Mouse (Mus musculus): Measurements from ENCODE around the gene Psg17. TPM values are rescaled to one million over a fixed set of nuclear protein-coding genes. Genes with fewer than 3 reads are reported as not detected.
"Not testable (repeated sequence)": the region's sequence is repeated elsewhere in the genome, so short reads cannot be mapped to it uniquely, and the experiment has no call there.

The Psg17 gene
- polyA plus RNA-seq (2015; fragmentation: Nextera tagmentation; extraction: Ambion mirVana) = not detected in 2 replicates

GRCm38 (mm10) chr7:18821507-18821906 is at the start of gene Psg17:
Gene Psg17 (minus strand): TSS chr7:18821607.
- Histone ChIP-seq H3K9ac (no peak within 1 kb of the TSS), H3K27ac (no peak within 1 kb of the TSS), H3K36me3 (no peaks in the 10 kb centered on the region), H3K4me1 (no peaks in the 10 kb centered on the region), H3K4me2 (no peak within 1 kb of the TSS), H3K4me3 (no peak within 1 kb of the TSS), H3K27me3 (no peaks in the 10 kb centered on the region), H3K9me3 (no peaks in the 10 kb centered on the region)
- no peak for ATAC-seq (ENCODE audit: borderline replicate concordance, extremely low read depth, low FRiP score, low TSS enrichment)
- WGBS = 42% methylated on average over 3 of the region's 3 CpGs

GRCm38 (mm10) chr7:18871031-18871430 is 49.6 kb upstream of the Psg17 start, which contains the start of gene Pglyrp1:
Gene Pglyrp1 (plus strand): TSS chr7:18871331.
- WGBS = 67% methylated on average over 1 of the region's 8 CpGs
- H3K4me3 ChIP-seq; H3K27me3 ChIP-seq; ATAC-seq (ENCODE audit: borderline replicate concordance, extremely low read depth, low FRiP score, low TSS enrichment); H3K4me1 ChIP-seq; H3K4me2 ChIP-seq; H3K27ac ChIP-seq; H3K9ac ChIP-seq; H3K9me3 ChIP-seq; H3K36me3 ChIP-seq: not testable (repeated sequence)

GRCm38 (mm10) chr7:18868491-18868890 is 47.1 kb upstream of the Psg17 start:
- no peak for ATAC-seq (ENCODE audit: borderline replicate concordance, extremely low read depth, low FRiP score, low TSS enrichment)

GRCm38 (mm10) chr7:18862801-18863200 is 41.4 kb upstream of the Psg17 start:
- 88% methylated on average over 6 of the region's 6 CpGs for WGBS
- Histone ChIP-seq H3K4me3 (no peak overlapping the region), H3K9me3 (no peaks in the 10 kb centered on the region), H3K27ac (no peak overlapping the region), H3K36me3 (no peaks in the 10 kb centered on the region), H3K27me3 (no peaks in the 10 kb centered on the region), H3K4me1 (no peaks in the 10 kb centered on the region), H3K4me2 (no peak overlapping the region), H3K9ac (no peak overlapping the region)
- no peak for ATAC-seq (ENCODE audit: borderline replicate concordance, extremely low read depth, low FRiP score, low TSS enrichment)

More at GRCm38 (mm10) chr7:18868491-18868890, 47.1 kb upstream of the Psg17 start:
- peaks cover 7% of the 10 kb centered on the region for H3K4me1 ChIP-seq
- no peak overlapping the region for H3K27ac ChIP-seq
- H3K4me2 ChIP-seq = no peak overlapping the region
- H3K9ac ChIP-seq = no peak overlapping the region
- WGBS = 84% methylated on average over 2 of the region's 2 CpGs
- H3K36me3 ChIP-seq = no peaks in the 10 kb centered on the region
- H3K27me3 ChIP-seq = no peaks in the 10 kb centered on the region; the same call in 1 of the 2 replicates
- no peak overlapping the region for H3K4me3 ChIP-seq
- 0 out of 2 replicates have a peak, but pooled peaks cover 3% of the 10 kb centered on the region for H3K9me3 ChIP-seq

GRCm38 (mm10) chr7:18858310-18858916 is 37.0 kb upstream of the Psg17 start:
- H3K4me3 ChIP-seq = no peak overlapping the region
- ATAC-seq (ENCODE audit: borderline replicate concordance, extremely low read depth, low FRiP score, low TSS enrichment) = peak; percentile 62; the same call in 1 of the 2 replicates
- WGBS = 66% methylated on average over 5 of the region's 5 CpGs

GRCm38 (mm10) chr7:18848395-18848794 is 27.0 kb upstream of the Psg17 start:
- H3K36me3 ChIP-seq = no peaks in the 10 kb centered on the region
- 69% methylated on average over 1 of the region's 1 CpGs for WGBS
- no peak overlapping the region for H3K27ac ChIP-seq
- no peaks in the 10 kb centered on the region for H3K27me3 ChIP-seq
- no peaks in the 10 kb centered on the region for H3K4me1 ChIP-seq
- no peak for ATAC-seq (ENCODE audit: borderline replicate concordance, extremely low read depth, low FRiP score, low TSS enrichment)
- no peak overlapping the region for H3K4me2 ChIP-seq
- no peak overlapping the region for H3K4me3 ChIP-seq
- no peak overlapping the region for H3K9ac ChIP-seq
- H3K9me3 ChIP-seq = no peaks in the 10 kb centered on the region

More at GRCm38 (mm10) chr7:18858310-18858916, 37.0 kb upstream of the Psg17 start:
- Histone ChIP-seq H3K9ac (no peak overlapping the region), H3K9me3 (no peaks in the 10 kb centered on the region), H3K36me3 (no peaks in the 10 kb centered on the region), H3K27me3 (no peaks in the 10 kb centered on the region), H3K27ac (peak overlapping the region; percentile 55; the same call in 1 of the 2 replicates), H3K4me1 (no peaks in the 10 kb centered on the region), H3K4me2 (no peak overlapping the region)

- H3K36me3 ChIP-seq = no peaks in the 10 kb centered on the region
- no peak overlapping the region for H3K4me3 ChIP-seq
- no peaks in the 10 kb centered on the region for H3K27me3 ChIP-seq
- no peak for ATAC-seq (ENCODE audit: borderline replicate concordance, extremely low read depth, low FRiP score, low TSS enrichment)
- H3K9ac ChIP-seq = no peak overlapping the region
- H3K9me3 ChIP-seq = no peaks in the 10 kb centered on the region
- peaks cover 10% of the 10 kb centered on the region for H3K4me1 ChIP-seq
- WGBS = 31% methylated on average over 5 of the region's 5 CpGs
- H3K4me2 ChIP-seq = no peak overlapping the region
- no peak overlapping the region for H3K27ac ChIP-seq
These were observed 23.4 kb upstream of the Psg17 start for GRCm38 (mm10) chr7:18844811-18845210.

GRCm38 (mm10) chr7:18841174-18841567 is 19.8 kb upstream of the Psg17 start:
- Histone ChIP-seq H3K9ac (peak overlapping the region; percentile 37), H3K27me3 (no peaks in the 10 kb centered on the region), H3K9me3 (no peaks in the 10 kb centered on the region), H3K27ac (peak overlapping the region; percentile 89), H3K4me3 (peak overlapping the region; percentile 41), H3K4me2 (peak overlapping the region; percentile 66), H3K4me1 (peaks cover 16% of the 10 kb centered on the region), H3K36me3 (no peaks in the 10 kb centered on the region)
- 85% methylated on average over 1 of the region's 1 CpGs for WGBS
- ATAC-seq (ENCODE audit: borderline replicate concordance, extremely low read depth, low FRiP score, low TSS enrichment) = no peak

- peak overlapping the region; percentile 66 for H3K4me2 ChIP-seq
- H3K27me3 ChIP-seq = no peaks in the 10 kb centered on the region
- H3K36me3 ChIP-seq = no peaks in the 10 kb centered on the region
- peak overlapping the region; percentile 64 for H3K9ac ChIP-seq
- H3K27ac ChIP-seq = peak overlapping the region; percentile 94
- peaks cover 16% of the 10 kb centered on the region for H3K4me1 ChIP-seq
- 3% methylated on average over 14 of the region's 17 CpGs for WGBS
- H3K4me3 ChIP-seq = peak overlapping the region; percentile 41
- H3K9me3 ChIP-seq = no peaks in the 10 kb centered on the region
- ATAC-seq (ENCODE audit: borderline replicate concordance, extremely low read depth, low FRiP score, low TSS enrichment) = peak; percentile 86
These were observed 19.2 kb upstream of the Psg17 start for GRCm38 (mm10) chr7:18840386-18841173.

GRCm38 (mm10) chr7:18839865-18840264 is 18.5 kb upstream of the Psg17 start, which contains the start of gene Mill2:
Gene Mill2 (plus strand): TSS chr7:18839966.
- Histone ChIP-seq H3K4me1 (peaks cover 16% of the 10 kb centered on the region), H3K27ac (peak within 1 kb of the TSS; percentile 94), H3K4me3 (peak within 1 kb of the TSS; percentile 41), H3K27me3 (no peaks in the 10 kb centered on the region), H3K9ac (peak within 1 kb of the TSS; percentile 64), H3K4me2 (peak within 1 kb of the TSS; percentile 66), H3K36me3 (no peaks in the 10 kb centered on the region), H3K9me3 (no peaks in the 10 kb centered on the region)
- 5% methylated on average over 3 of the region's 3 CpGs for WGBS
- peak; percentile 52; the same call in 1 of the 2 replicates for ATAC-seq (ENCODE audit: borderline replicate concordance, extremely low read depth, low FRiP score, low TSS enrichment)

GRCm38 (mm10) chr7:18832298-18832697 is 10.9 kb upstream of the Psg17 start:
- Histone ChIP-seq H3K4me2 (no peak overlapping the region), H3K9ac (no peak overlapping the region), H3K4me3 (no peak overlapping the region), H3K4me1 (no peaks in the 10 kb centered on the region), H3K9me3 (no peaks in the 10 kb centered on the region), H3K27ac (no peak overlapping the region), H3K27me3 (no peaks in the 10 kb centered on the region), H3K36me3 (no peaks in the 10 kb centered on the region)
- no peak for ATAC-seq (ENCODE audit: borderline replicate concordance, extremely low read depth, low FRiP score, low TSS enrichment)
- 39% methylated on average over 13 of the region's 13 CpGs for WGBS

- no peaks in the 10 kb centered on the region for H3K9me3 ChIP-seq
- no peak overlapping the region for H3K27ac ChIP-seq
- H3K4me1 ChIP-seq = no peaks in the 10 kb centered on the region
- H3K36me3 ChIP-seq = no peaks in the 10 kb centered on the region
- 80% methylated on average over 7 of the region's 7 CpGs for WGBS
- no peak overlapping the region for H3K9ac ChIP-seq
- H3K27me3 ChIP-seq = no peaks in the 10 kb centered on the region
- H3K4me2 ChIP-seq = no peak overlapping the region
- H3K4me3 ChIP-seq = no peak overlapping the region
- no peak for ATAC-seq (ENCODE audit: borderline replicate concordance, extremely low read depth, low FRiP score, low TSS enrichment)
These were observed 8.1 kb upstream of the Psg17 start for GRCm38 (mm10) chr7:18829545-18829944.
